Mouse (Mus musculus) lung, embryonic 14.5 days (tissue): ENCODE measurements around the gene Ttyh3. TPM values are rescaled to one million over a fixed set of nuclear protein-coding genes. Genes with fewer than 3 reads are reported as not detected.

Experiments used
- ATAC-seq: fragments of 200-750 bp; cut with Nextera tagmentation; 2 replicates; pipeline ENCODE4 v1.8.0; 2017; ENCODE audit warnings: mild to moderate bottlenecking, moderate TSS enrichment, moderate library complexity; ENCODE audit not compliant: insufficient read depth
- DNase-seq: peaks from one replicate; pipeline ENCODE4 v3.0.0-alpha.2; 2015
- H3K27ac ChIP-seq: fragments of 300-500 bp; sonication (generic); 2 replicates; pipeline ENCODE4 v1.5.1; 2014; ENCODE audit warnings: low read depth, mild to moderate bottlenecking, moderate library complexity
- H3K27me3 ChIP-seq: fragments of 300-500 bp; sonication (generic); 2 replicates; pipeline ENCODE4 v1.6.1; 2014; ENCODE audit warnings: low read length, control low read depth; ENCODE audit not compliant: insufficient read depth
- H3K36me3 ChIP-seq: fragments of 300-500 bp; sonication (generic); 2 replicates; pipeline ENCODE4 v1.6.1; 2014; ENCODE audit warnings: control low read depth; ENCODE audit not compliant: insufficient read depth
- H3K4me1 ChIP-seq: fragments of 300-500 bp; sonication (generic); 2 replicates; pipeline ENCODE4 v1.6.1; 2014; ENCODE audit warnings: antibody characterized with exemption, control low read depth; ENCODE audit not compliant: insufficient read depth
- H3K4me2 ChIP-seq: fragments of 300-500 bp; sonication (generic); 2 replicates; pipeline ENCODE4 v1.6.1; 2014; ENCODE audit warnings: mild to moderate bottlenecking
- H3K4me3 ChIP-seq: fragments of 300-500 bp; sonication (generic); 2 replicates; pipeline ENCODE4 v1.5.1; 2014; ENCODE audit warnings: low read depth, low read length
- H3K9ac ChIP-seq: fragments of 300-500 bp; sonication (generic); 2 replicates; pipeline ENCODE4 v1.6.1; 2014
- H3K9me3 ChIP-seq: fragments of 300-500 bp; sonication (generic); 2 replicates; pipeline ENCODE4 v1.6.1; 2016; ENCODE audit warnings: low read depth, low read length, control low read depth
- CTCF ChIP-seq: IDR thresholded peaks from 2 replicates; pipeline ENCODE4 v1.5.1; 2016; ENCODE audit warnings: antibody characterized with exemption, low read depth
- whole genome bisulfite sequencing: fragments of 180-500 bp; shearing (Covaris S2); extraction: QIAGEN DNeasy Blood & Tissue Kit; methylation state at CpG from one replicate; pipeline ENCODE4 v1.1.7; 2014; 5-methylcytosine and 5-hydroxymethylcytosine counted together
- polyA plus RNA-seq: library from polyadenylated mRNA; unstranded; fragments of >200 nt; fragmentation: Nextera tagmentation; extraction: Ambion mirVana; gene quantifications from 2 replicates; pipeline ENCODE4 v1.2.1, GENCODE M21; 2014

Ttyh3 gene
- polyA plus RNA-seq, 1 experiment from 2014 or later = 61.6 TPM

DNA sequence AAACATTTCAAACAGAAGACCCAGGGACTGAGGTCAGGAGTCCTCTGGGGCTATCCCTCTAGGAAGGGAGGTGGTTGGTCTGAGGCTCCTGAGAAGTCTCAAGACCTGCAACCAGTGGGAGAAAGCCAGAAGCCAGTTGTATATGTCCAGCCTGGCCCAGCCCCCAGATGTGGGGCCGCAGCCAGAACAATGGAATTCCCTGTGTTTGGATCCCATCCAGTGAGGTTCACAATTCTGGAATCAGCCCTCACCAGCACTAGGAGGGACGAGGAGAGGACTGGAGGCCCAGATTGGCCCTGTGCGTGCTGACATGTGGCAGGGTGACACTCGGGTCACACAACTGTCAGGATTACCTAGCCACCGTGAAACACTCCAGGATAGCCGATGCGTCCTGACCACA is 3.8 kb upstream of the Ttyh3 start:
- ATAC-seq (no peak), DNase-seq (peak; percentile 80)
- WGBS = 47% methylated on average over 7 of the region's 7 CpGs
- Histone ChIP-seq H3K36me3 (no peaks in the 10 kb centered on the region), H3K27ac (peak overlapping the region; percentile 13; the same call in 1 of the 2 replicates), H3K9ac (no peak overlapping the region), H3K4me1 (peaks cover 5% of the 10 kb centered on the region; the same call in 1 of the 2 replicates), H3K4me2 (no peak overlapping the region), H3K4me3 (no peak overlapping the region), H3K27me3 (no peaks in the 10 kb centered on the region), H3K9me3 (no peaks in the 10 kb centered on the region)
- TF ChIP-seq CTCF = no peak

DNA sequence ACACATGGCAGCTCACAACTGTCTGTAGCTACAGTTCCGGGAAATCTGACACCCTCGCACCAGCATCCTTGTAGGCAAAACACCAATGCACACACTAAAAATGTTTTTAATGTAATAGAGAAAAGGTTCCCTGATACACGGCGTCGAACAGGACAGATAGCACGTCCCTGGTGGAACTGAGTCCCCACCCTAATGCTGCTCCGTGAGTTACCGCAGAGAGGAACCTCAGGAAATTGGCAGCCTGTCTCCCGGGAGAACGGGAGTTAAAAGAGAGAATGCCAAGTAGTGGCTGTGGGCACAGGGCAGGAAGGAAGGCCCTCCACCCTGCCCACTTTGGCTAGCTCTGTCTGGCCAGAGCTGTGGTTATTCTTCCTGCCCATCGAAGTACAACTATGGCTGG is 2.4 kb upstream of the Ttyh3 start:
- no peak overlapping the region for H3K27ac ChIP-seq
- 80% methylated on average over 11 of the region's 11 CpGs for WGBS
- 0 out of 2 replicates have a peak, but pooled peaks cover 5% of the 10 kb centered on the region for H3K36me3 ChIP-seq
- no peak for ATAC-seq
- H3K4me1 ChIP-seq = peaks cover 18% of the 10 kb centered on the region
- no peak overlapping the region for H3K9ac ChIP-seq
- no peak overlapping the region for H3K4me2 ChIP-seq
- DNase-seq = no peak
- no peak for TF ChIP-seq CTCF
- no peaks in the 10 kb centered on the region for H3K9me3 ChIP-seq
- H3K4me3 ChIP-seq = no peak overlapping the region
- no peaks in the 10 kb centered on the region for H3K27me3 ChIP-seq

- Histone ChIP-seq H3K9me3 (no peaks in the 10 kb centered on the region), H3K4me2 (peak overlapping the region; percentile 75), H3K27me3 (no peaks in the 10 kb centered on the region), H3K27ac (peak overlapping the region; percentile 51; the same call in 1 of the 2 replicates), H3K36me3 (0 out of 2 replicates have a peak, but pooled peaks cover 16% of the 10 kb centered on the region), H3K9ac (no peak overlapping the region), H3K4me1 (peaks cover 27% of the 10 kb centered on the region), H3K4me3 (no peak overlapping the region; the same call in 1 of the 2 replicates)
- 59% methylated on average over 7 of the region's 7 CpGs for WGBS
- TF ChIP-seq CTCF = no peak
- ATAC-seq = no peak
- no peak for DNase-seq
Observed at GRCm38 (mm10) chr5:140649881-140650414, 1.1 kb upstream of the Ttyh3 start.

DNA sequence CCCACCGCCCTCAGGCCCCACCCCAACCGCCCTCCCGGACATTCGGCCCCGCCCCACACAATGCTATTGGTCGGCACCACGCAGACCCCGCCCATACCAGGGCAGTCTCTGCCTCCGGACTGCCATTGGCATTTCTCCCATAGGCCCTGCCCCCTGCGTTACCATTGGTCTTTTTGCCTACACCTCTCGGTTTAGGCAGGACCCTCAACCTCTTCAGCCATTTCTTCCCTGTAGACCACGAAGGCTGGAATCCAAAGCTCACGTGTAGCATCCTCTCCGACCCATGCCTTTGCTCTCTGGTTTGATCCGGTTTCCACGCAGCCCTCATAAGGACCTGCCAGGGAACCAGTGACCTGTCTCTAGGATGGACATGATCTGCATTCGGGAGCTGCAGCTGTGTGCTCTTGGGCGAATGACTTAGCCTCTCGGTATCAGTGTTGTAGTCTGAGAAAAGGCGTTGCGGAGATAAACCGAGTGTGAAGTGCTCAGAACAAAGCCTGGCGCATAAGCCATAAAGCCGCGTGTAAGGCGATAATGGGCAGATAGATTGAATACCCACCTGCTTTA is 353 bp upstream of the Ttyh3 start:
- H3K9ac ChIP-seq = peak overlapping the region; percentile 49
- peak overlapping the region; percentile 97 for H3K4me3 ChIP-seq
- ATAC-seq = peak; percentile 85
- no peaks in the 10 kb centered on the region for H3K9me3 ChIP-seq
- H3K4me2 ChIP-seq = peak overlapping the region; percentile 75
- 0 out of 2 replicates have a peak, but pooled peaks cover 20% of the 10 kb centered on the region for H3K36me3 ChIP-seq
- peak overlapping the region; percentile 51 for H3K27ac ChIP-seq
- H3K4me1 ChIP-seq = peaks cover 28% of the 10 kb centered on the region
- WGBS = 2% methylated on average over 26 of the region's 26 CpGs
- peak; percentile 98 for DNase-seq
- H3K27me3 ChIP-seq = no peaks in the 10 kb centered on the region
- TF ChIP-seq CTCF = no peak

- WGBS = 1% methylated on average over 13 of the region's 13 CpGs
- H3K9me3 ChIP-seq = no peaks in the 10 kb centered on the region
Observed at GRCm38 (mm10) chr5:140647821-140648518, 861 bp downstream of the Ttyh3 start.

DNA sequence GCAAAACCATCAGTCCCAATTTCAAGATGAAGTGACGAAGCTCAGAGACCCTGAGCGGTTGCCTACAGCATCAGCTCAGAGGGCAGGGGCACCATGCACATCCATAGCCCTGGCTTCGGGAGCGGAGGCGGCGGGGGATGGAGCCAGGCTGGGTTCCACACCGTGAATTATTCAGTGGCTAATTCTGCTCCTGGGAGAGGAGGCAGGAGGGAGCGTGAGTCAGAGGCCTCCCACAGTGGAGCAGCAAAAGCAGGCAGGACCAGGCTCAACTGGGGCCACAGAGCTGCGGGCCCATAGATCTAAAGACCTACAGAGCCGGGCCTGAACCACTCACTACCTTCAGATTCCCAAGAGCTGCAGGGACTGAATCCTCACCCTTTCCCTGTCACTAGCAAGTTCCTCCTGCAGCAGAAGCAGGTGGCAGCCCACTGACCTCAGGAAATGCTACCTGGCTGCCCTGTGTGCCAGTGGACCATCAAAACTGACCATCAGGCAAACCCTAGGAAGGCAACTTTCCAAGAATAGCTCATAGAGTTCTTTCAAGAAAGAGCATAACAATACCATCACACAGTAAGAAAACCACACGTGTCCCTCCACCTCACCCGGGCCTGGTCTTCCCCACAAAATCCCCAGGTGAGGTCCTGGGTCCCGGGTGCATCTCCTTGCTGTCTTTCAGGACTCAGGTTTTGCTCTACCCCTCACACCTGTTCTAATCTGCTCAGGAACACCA is 1.6 kb downstream of the Ttyh3 start:
- DNase-seq (no peak), ATAC-seq (no peak)
- no peak for TF ChIP-seq CTCF
- H3K27me3 ChIP-seq = no peaks in the 10 kb centered on the region
- peaks cover 28% of the 10 kb centered on the region for H3K36me3 ChIP-seq
- H3K4me3 ChIP-seq = peak overlapping the region; percentile 97
- H3K4me2 ChIP-seq = peak overlapping the region; percentile 95
- 55% methylated on average over 13 of the region's 13 CpGs for WGBS
- H3K27ac ChIP-seq = peak overlapping the region; percentile 94
- H3K4me1 ChIP-seq = peaks cover 28% of the 10 kb centered on the region
- no peaks in the 10 kb centered on the region for H3K9me3 ChIP-seq
- H3K9ac ChIP-seq = peak overlapping the region; percentile 96

More at GRCm38 (mm10) chr5:140647821-140648518, 861 bp downstream of the Ttyh3 start:
- no peaks in the 10 kb centered on the region for H3K27me3 ChIP-seq
- H3K36me3 ChIP-seq = peaks cover 28% of the 10 kb centered on the region
- peak overlapping the region; percentile 95 for H3K4me2 ChIP-seq
- H3K27ac ChIP-seq = peak overlapping the region; percentile 94
- peak overlapping the region; percentile 96 for H3K9ac ChIP-seq
- DNase-seq (peak; percentile 89), ATAC-seq (peak; percentile 47)
- peaks cover 28% of the 10 kb centered on the region for H3K4me1 ChIP-seq
- no peak for TF ChIP-seq CTCF
- peak overlapping the region; percentile 97 for H3K4me3 ChIP-seq
